Comparison of ENCODE assay signal across 8 mouse cellular contexts in genomic region chr1:25228381-25229244, GRCm38 (mm10).
A peak's percentile ranks its signal among the peaks of the same experiment; 100 is the strongest.
DNase-seq lines count a peak whose midpoint lies in the region; ATAC-seq lines count a peak whose summit lies in the region.

No protein-coding gene starts in this region.

- no peaks in the 10 kb centered on the region for H3K9me3 ChIP-seq in intestine, embryonic 16.5 days (ENCODE audit: control insufficient read depth, low read length)

- DNase-seq in adrenal gland, postnatal 14 days, result peak; percentile 77
- DNase-seq in embryo, embryonic 10.5 days (ENCODE audit: low spot score), result peak; percentile 87
- DNase-seq in left cerebral cortex, adult 9 months (ENCODE audit: low spot score in 2 of 2), result peak; percentile 20 to 72
- peak; percentile 64 to 73 for DNase-seq in right cerebral cortex, postnatal 36 days (ENCODE audit: low spot score in 2 of 2)
- no peak for DNase-seq in spleen, adult 12 weeks (ENCODE audit: low spot score)

- 0 out of 2 replicates have a peak overlapping the region, but pooled peaks have one; percentile 23 for H3K4me2 ChIP-seq in intestine, embryonic 16.5 days (ENCODE audit: low read depth, low read length)

- H3K4me3 ChIP-seq in intestine, embryonic 16.5 days (ENCODE audit: low read length), result no peak overlapping the region

- H3K27me3 ChIP-seq in intestine, embryonic 16.5 days (replicated peaks; ENCODE audit: control insufficient read depth, insufficient read depth, low read length), result no peaks in the 10 kb centered on the region

- no peaks in the 10 kb centered on the region for H3K36me3 ChIP-seq in intestine, embryonic 16.5 days (ENCODE audit: control insufficient read depth, insufficient read depth, low read length)

- ATAC-seq in granulocyte monocyte progenitor cell, adult 5-6 weeks (replicated peaks; ENCODE audit: poor library complexity, severe bottlenecking), result peak; percentile 53
- peak; percentile 89 for ATAC-seq in intestine, embryonic 16.5 days
- peak; percentile 75 for ATAC-seq in megakaryocyte-erythroid progenitor cell, adult 5-6 weeks (replicated peaks; ENCODE audit: low FRiP score, low TSS enrichment, poor library complexity, severe bottlenecking)

- no peaks in the 10 kb centered on the region for H3K4me1 ChIP-seq in intestine, embryonic 16.5 days (ENCODE audit: control insufficient read depth, insufficient read depth, low read length)

- no peak overlapping the region for H3K9ac ChIP-seq in intestine, embryonic 16.5 days (ENCODE audit: low read depth, low read length)

- WGBS in intestine, embryonic 16.5 days, result 6% methylated on average over 37 of the region's 37 CpGs

- H3K27ac ChIP-seq in intestine, embryonic 16.5 days (ENCODE audit: low read length), result no peak overlapping the region
